10 mouse cellular contexts compared by ENCODE assay signal in genomic region chr13:112160173-112160641, GRCm38 (mm10).
DNase-seq lines count a peak whose midpoint lies in the region; ATAC-seq and TF ChIP-seq lines count a peak whose summit lies in the region.
"Had no signal": no experiment of that assay in that cellular context is flagged by ENCODE, and none has a peak within 500 bp of the region (broad histone marks: within the 10 kb centered on the region; RNA-seq: fewer than 3 reads in every experiment).

No protein-coding gene starts in this region.

- no peak overlapping the region for H3K4me2 ChIP-seq in hindbrain, embryonic 13.5 days
- H3K4me2 ChIP-seq in hindbrain, embryonic 11.5 days (replicated peaks; ENCODE audit: low read depth, low read length), result no peak overlapping the region
- no peak overlapping the region for H3K4me2 ChIP-seq in midbrain, embryonic 11.5 days
- H3K4me2 ChIP-seq: liver, embryonic 13.5 days had no signal

- no peak overlapping the region for H3K9ac ChIP-seq in hindbrain, embryonic 13.5 days
- H3K9ac ChIP-seq in hindbrain, embryonic 11.5 days (ENCODE audit: low read depth, low read length), result no peak overlapping the region
- H3K9ac ChIP-seq in heart, adult 2 months (ENCODE audit: low read depth, low read length), result no peak overlapping the region
- no peak overlapping the region for H3K9ac ChIP-seq in midbrain, embryonic 11.5 days (ENCODE audit: low read length)
- H3K9ac ChIP-seq: liver, embryonic 13.5 days had no signal

- H3K79me2 ChIP-seq in heart, adult 2 months (replicated peaks; ENCODE audit: control insufficient read depth, insufficient read depth, low read length), result no peaks in the 10 kb centered on the region

- intact Hi-C loops in heart, adult 2 months (cut with DNase I), result loop anchor here (2.0 to 5.0 kb wide), 2 partner anchors 43 to 63 kb away; no protein-coding TSS in a partner anchor

- DNase-seq in hindbrain, embryonic 11.5 days (ENCODE audit: low spot score), result no peak
- DNase-seq in brain, embryonic 14.5 days (ENCODE audit: low read depth), result peak; percentile 82
- DNase-seq in heart, adult 2 months, result peak; percentile 45 to 56
- DNase-seq in midbrain, embryonic 11.5 days (ENCODE audit: low spot score, missing footprints), result peak; percentile 88
- no peak for DNase-seq in kidney, adult 18-20 months
- DNase-seq in thymus, adult 2 months, result no peak
- DNase-seq: liver, embryonic 13.5 days had no signal

- 0 out of 2 replicates have a peak overlapping the region, but pooled peaks have one; percentile 18 for H3K27ac ChIP-seq in hindbrain, embryonic 13.5 days
- H3K27ac ChIP-seq in hindbrain, embryonic 11.5 days (ENCODE audit: low read depth, low read length), result no peak overlapping the region
- peak overlapping the region; percentile 77 for H3K27ac ChIP-seq in heart, adult 2 months
- H3K27ac ChIP-seq in midbrain, embryonic 11.5 days (ENCODE audit: low read depth, low read length), result no peak overlapping the region
- H3K27ac ChIP-seq in thymus, adult 2 months (ENCODE audit: control insufficient read depth, insufficient read depth, low read length), result no peak overlapping the region
- H3K27ac ChIP-seq: liver, embryonic 13.5 days had no signal

- no peak for TF ChIP-seq POLR2A in brain, embryonic 14.5 days (IDR thresholded peaks at IDR 0.05; ENCODE audit: borderline replicate concordance, extremely low read depth, insufficient read depth, insufficient read length, poor library complexity, severe bottlenecking)
- no peak for TF ChIP-seq POLR2A in heart, adult 2 months (IDR thresholded peaks at IDR 0.05; ENCODE audit: insufficient read depth, low read depth, low read length)
- TF ChIP-seq POLR2A in thymus, adult 2 months (IDR thresholded peaks at IDR 0.05; ENCODE audit: control insufficient read depth, extremely low read depth, insufficient read depth, low read length, poor library complexity), result no peak

- H3K9me3 ChIP-seq in hindbrain, embryonic 13.5 days, result no peaks in the 10 kb centered on the region
- H3K9me3 ChIP-seq in hindbrain, embryonic 11.5 days (ENCODE audit: control insufficient read depth, low read length), result no peaks in the 10 kb centered on the region
- H3K9me3 ChIP-seq in midbrain, embryonic 11.5 days (ENCODE audit: control insufficient read depth, low read length), result no peaks in the 10 kb centered on the region
- H3K9me3 ChIP-seq: G1E; liver, embryonic 13.5 days had no signal

- no peak overlapping the region for H3K4me3 ChIP-seq in hindbrain, embryonic 13.5 days
- no peak overlapping the region for H3K4me3 ChIP-seq in hindbrain, embryonic 11.5 days (ENCODE audit: low read depth, low read length)
- H3K4me3 ChIP-seq in heart, adult 2 months, result no peak overlapping the region
- no peak overlapping the region for H3K4me3 ChIP-seq in midbrain, embryonic 11.5 days (ENCODE audit: low read depth, low read length)
- no peak overlapping the region for H3K4me3 ChIP-seq in thymus, adult 2 months (ENCODE audit: control insufficient read depth, insufficient read depth, low read length)
- H3K4me3 ChIP-seq: liver, embryonic 13.5 days had no signal

- TF ChIP-seq EP300 in heart, adult 2 months (IDR thresholded peaks at IDR 0.05; ENCODE audit: insufficient read depth, low read depth, low read length), result peak; percentile 65; the same call in 1 of the 2 replicates

- peaks cover 16% of the 10 kb centered on the region for H3K4me1 ChIP-seq in hindbrain, embryonic 13.5 days (replicated peaks)
- H3K4me1 ChIP-seq in hindbrain, embryonic 11.5 days (replicated peaks; ENCODE audit: control insufficient read depth, insufficient read depth, low read length), result no peaks in the 10 kb centered on the region
- peaks cover 12% of the 10 kb centered on the region for H3K4me1 ChIP-seq in heart, adult 2 months (ENCODE audit: control insufficient read depth, insufficient read depth, low read length)
- H3K4me1 ChIP-seq in midbrain, embryonic 11.5 days (ENCODE audit: control insufficient read depth, insufficient read depth, low read length), result peaks cover 8% of the 10 kb centered on the region
- H3K4me1 ChIP-seq in thymus, adult 2 months (replicated peaks; ENCODE audit: control insufficient read depth, insufficient read depth, low read length), result no peaks in the 10 kb centered on the region
- H3K4me1 ChIP-seq: liver, embryonic 13.5 days had no signal

- no peaks in the 10 kb centered on the region for H3K27me3 ChIP-seq in hindbrain, embryonic 13.5 days
- H3K27me3 ChIP-seq in hindbrain, embryonic 11.5 days (ENCODE audit: control insufficient read depth, insufficient read depth, low read length), result no peaks in the 10 kb centered on the region
- no peaks in the 10 kb centered on the region for H3K27me3 ChIP-seq in heart, adult 2 months (ENCODE audit: control insufficient read depth, insufficient read depth, low read length)
- H3K27me3 ChIP-seq in midbrain, embryonic 11.5 days (ENCODE audit: control insufficient read depth, insufficient read depth, low read length), result no peaks in the 10 kb centered on the region
- H3K27me3 ChIP-seq in thymus, adult 2 months (ENCODE audit: control insufficient read depth, insufficient read depth, low read length), result no peaks in the 10 kb centered on the region
- H3K27me3 ChIP-seq: liver, embryonic 13.5 days had no signal

- TF ChIP-seq CTCF in brain, embryonic 14.5 days (IDR thresholded peaks at IDR 0.05; ENCODE audit: borderline replicate concordance, extremely low read depth, insufficient read depth, insufficient read length), result no peak
- TF ChIP-seq CTCF in heart, adult 2 months (IDR thresholded peaks at IDR 0.05), result no peak
- TF ChIP-seq CTCF in thymus, adult 2 months (IDR thresholded peaks at IDR 0.05; ENCODE audit: borderline replicate concordance, control insufficient read depth, extremely low read depth, insufficient read depth, low read length, poor library complexity), result no peak

- no peaks in the 10 kb centered on the region for H3K36me3 ChIP-seq in hindbrain, embryonic 13.5 days
- no peaks in the 10 kb centered on the region for H3K36me3 ChIP-seq in hindbrain, embryonic 11.5 days (ENCODE audit: control insufficient read depth, insufficient read depth, low read length)
- H3K36me3 ChIP-seq in heart, adult 2 months (ENCODE audit: control insufficient read depth, insufficient read depth, low read length), result no peaks in the 10 kb centered on the region
- no peaks in the 10 kb centered on the region for H3K36me3 ChIP-seq in midbrain, embryonic 11.5 days (ENCODE audit: control insufficient read depth, insufficient read depth, low read length)
- H3K36me3 ChIP-seq in thymus, adult 2 months (ENCODE audit: control insufficient read depth, insufficient read depth, low read length), result no peaks in the 10 kb centered on the region
- H3K36me3 ChIP-seq: G1E; liver, embryonic 13.5 days had no signal

- ATAC-seq in hindbrain, embryonic 13.5 days (ENCODE audit: low FRiP score), result no peak
- no peak for ATAC-seq in hindbrain, embryonic 11.5 days (ENCODE audit: low FRiP score)
- peak; percentile 81 for ATAC-seq in midbrain, embryonic 11.5 days (ENCODE audit: low FRiP score)
- no peak for ATAC-seq in erythroid progenitor cell, adult 5-6 weeks (replicated peaks; ENCODE audit: low FRiP score, poor library complexity, severe bottlenecking)

- WGBS in hindbrain, embryonic 13.5 days, result 64% methylated on average over 2 of the region's 2 CpGs
- WGBS in hindbrain, embryonic 11.5 days, result 67% methylated on average over 2 of the region's 2 CpGs
- 21% methylated on average over 2 of the region's 2 CpGs for WGBS in heart, adult 2 months
- WGBS in midbrain, embryonic 11.5 days, result 46% methylated on average over 2 of the region's 2 CpGs
- 93% methylated on average over 2 of the region's 2 CpGs for WGBS in thymus, adult 2 months

Comparison
In these comparisons a context has a peak if more than half of its experiments do, and no peak if none do; other contexts are left out.
1. H3K27ac ChIP-seq: peak in hindbrain, embryonic 13.5 days (single experiment) and heart, adult 2 months (single experiment); none in hindbrain, embryonic 11.5 days (single experiment), midbrain, embryonic 11.5 days (single experiment) and thymus, adult 2 months (single experiment).
2. DNase-seq: peak in brain, embryonic 14.5 days (single experiment), heart, adult 2 months (2 of 2) and midbrain, embryonic 11.5 days (single experiment); none in hindbrain, embryonic 11.5 days (single experiment), kidney, adult 18-20 months (single experiment) and thymus, adult 2 months (single experiment).